Mouse (Mus musculus): ENCODE data around the gene Gm11011. TPM values are rescaled to one million over a fixed set of nuclear protein-coding genes. Genes with fewer than 3 reads are reported as not detected.

Gm11011 gene
- polyA plus RNA-seq, 2 experiments: not detected

GRCm38 (mm10) chr2:169545674-169546073 is 41.9 kb downstream of the Gm11011 start:
- no peak for DNase-seq (ENCODE audit: low read depth in 3 of 3, low spot score in 3 of 3)
- Histone ChIP-seq H3K27ac (no peak overlapping the region), H3K27me3 (ENCODE audit: control insufficient read depth, insufficient read depth, low read length) (no peaks in the 10 kb centered on the region), H3K9ac (replicated peaks) (no peak overlapping the region), H3K4me1 (replicated peaks; ENCODE audit: control insufficient read depth in 2 of 2, insufficient read depth in 2 of 2, low read length in 1 of 2) (no peaks in the 10 kb centered on the region), H3K4me2 (ENCODE audit: low read depth) (no peak overlapping the region), H3K4me3 (ENCODE audit: insufficient read depth in 1 of 2, low read depth in 2 of 2, low read length in 2 of 2) (no peak overlapping the region), H3K36me3 (replicated peaks; ENCODE audit: control insufficient read depth, insufficient read depth, low read depth) (no peaks in the 10 kb centered on the region), H3K9me3 (ENCODE audit: control insufficient read depth, low read length) (no peaks in the 10 kb centered on the region)
- WGBS (ENCODE audit: insufficient replicate concordance): 69% methylated on average over 7 of the region's 7 CpGs
- ATAC-seq (ENCODE audit: insufficient read depth): no peak
- no peak for TF ChIP-seq EP300 (IDR thresholded peaks at IDR 0.05; ENCODE audit: low read depth)
- TF ChIP-seq CTCF (IDR thresholded peaks at IDR 0.05; ENCODE audit: low read depth): no peak

DNA sequence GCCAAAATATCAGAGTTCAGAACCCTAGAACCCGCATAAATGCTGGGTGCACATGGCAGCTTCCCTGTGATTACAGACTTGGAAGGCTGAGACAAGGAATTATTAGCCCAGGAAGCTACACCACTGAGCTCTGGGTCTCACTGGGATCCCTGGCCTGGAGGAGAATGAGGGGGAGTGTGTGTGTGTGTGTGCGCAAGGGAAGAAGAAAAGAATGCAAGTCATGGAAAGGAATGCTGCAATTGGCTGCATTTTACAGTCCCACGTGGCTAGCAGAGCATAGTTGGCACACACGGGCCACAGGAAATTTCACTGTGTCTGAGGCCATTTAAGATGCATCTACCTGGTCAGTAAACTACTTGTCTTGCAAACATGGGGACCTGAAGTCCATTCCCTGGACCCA is 48.6 kb downstream of the Gm11011 start:
- no peaks in the 10 kb centered on the region for H3K36me3 ChIP-seq (replicated peaks; ENCODE audit: control insufficient read depth, insufficient read depth, low read depth)
- no peak overlapping the region for H3K27ac ChIP-seq
- no peaks in the 10 kb centered on the region for H3K27me3 ChIP-seq (ENCODE audit: control insufficient read depth, insufficient read depth, low read length)
- H3K4me2 ChIP-seq (ENCODE audit: low read depth): no peak overlapping the region
- ATAC-seq (ENCODE audit: insufficient read depth): no peak
- no peak overlapping the region for H3K4me3 ChIP-seq (ENCODE audit: insufficient read depth in 1 of 2, low read depth in 2 of 2, low read length in 2 of 2)
- no peak for DNase-seq (ENCODE audit: low read depth in 3 of 3, low spot score in 3 of 3)
- no peaks in the 10 kb centered on the region for H3K4me1 ChIP-seq (replicated peaks; ENCODE audit: control insufficient read depth in 2 of 2, insufficient read depth in 2 of 2, low read length in 1 of 2)
- 59% methylated on average over 4 of the region's 4 CpGs for WGBS (ENCODE audit: insufficient replicate concordance)
- no peaks in the 10 kb centered on the region for H3K9me3 ChIP-seq (ENCODE audit: control insufficient read depth, low read length)
- TF ChIP-seq EP300 (IDR thresholded peaks at IDR 0.05; ENCODE audit: low read depth) (no peak), CTCF (IDR thresholded peaks at IDR 0.05; ENCODE audit: low read depth) (no peak)
- H3K9ac ChIP-seq (replicated peaks): no peak overlapping the region

Other genes starting within 250 kb of the Gm11011 start
- gene Tshz2, start 45.3 kb upstream of the Gm11011 start, polyA plus RNA-seq (2012; rRNA removed): 1.2 and 1.5 TPM in 2 replicates
- 0.43 and 0.53 TPM in 2 replicates for gene Tshz2, start 45.3 kb upstream of the Gm11011 start, polyA plus RNA-seq (2014; fragmentation: Nextera tagmentation; extraction: Ambion mirVana)

Data from liver, embryonic 14.5 days (tissue).